Mouse (Mus musculus) hindbrain, postnatal 0 days (tissue): Measurements from ENCODE around the gene Ccdc96. TPM values are rescaled to one million over a fixed set of nuclear protein-coding genes. Genes with fewer than 3 reads are reported as not detected.

Source experiments
- ATAC-seq: fragments of 200-750 bp; cut with Nextera tagmentation; 2 replicates; pipeline ENCODE4 v1.8.0; 2017; ENCODE audit warnings: mild to moderate bottlenecking, moderate TSS enrichment, moderate library complexity
- DNase-seq: peaks from one replicate; pipeline ENCODE4 v3.0.0-alpha.2; 2015; ENCODE audit warnings: low spot score
- H3K27ac ChIP-seq: fragments of 300-500 bp; sonication (generic); 2 replicates; pipeline ENCODE4 v1.5.1; 2014; ENCODE audit warnings: mild to moderate bottlenecking
- H3K27me3 ChIP-seq: fragments of 300-500 bp; sonication (generic); 2 replicates; pipeline ENCODE4 v1.6.1; 2014; ENCODE audit warnings: low read length, mixed read lengths; ENCODE audit not compliant: insufficient read depth
- H3K36me3 ChIP-seq: fragments of 300-500 bp; sonication (generic); 2 replicates; pipeline ENCODE4 v1.6.1; 2014; ENCODE audit warnings: low read length, mixed read lengths; ENCODE audit not compliant: insufficient read depth
- H3K4me1 ChIP-seq: fragments of 300-500 bp; sonication (generic); 2 replicates; pipeline ENCODE4 v1.6.1; 2014; ENCODE audit warnings: antibody characterized with exemption, low read length, mixed read lengths; ENCODE audit not compliant: insufficient read depth
- H3K4me2 ChIP-seq: fragments of 300-500 bp; sonication (generic); 2 replicates; pipeline ENCODE4 v1.6.1; 2014; ENCODE audit warnings: low read depth, mild to moderate bottlenecking, low read length, moderate library complexity, mixed read lengths
- H3K4me3 ChIP-seq: fragments of 300-500 bp; sonication (generic); 2 replicates; pipeline ENCODE4 v1.5.1; 2014; ENCODE audit warnings: low read length
- H3K9ac ChIP-seq: fragments of 300-500 bp; sonication (generic); replicated peaks from 2 replicates; pipeline ENCODE4 v1.6.1; 2014; ENCODE audit warnings: mild to moderate bottlenecking, low read length, moderate library complexity, mixed read lengths
- H3K9me3 ChIP-seq: fragments of 300-500 bp; sonication (generic); 2 replicates; pipeline ENCODE4 v1.6.1; 2016; ENCODE audit warnings: low read length, mixed read lengths
- CTCF ChIP-seq: IDR thresholded peaks from 2 replicates; pipeline ENCODE4 v1.5.1; 2016; ENCODE audit warnings: antibody characterized with exemption, control low read depth, low read depth
- WGBS: fragments of 180-500 bp; shearing (Covaris S2); extraction: QIAGEN DNeasy Blood & Tissue Kit; methylation state at CpG from one replicate; pipeline ENCODE4 v1.1.7; 2014; 5-methylcytosine and 5-hydroxymethylcytosine counted together
- polyA plus RNA-seq: library from polyadenylated mRNA; unstranded; fragments of >200 nt; fragmentation: Nextera tagmentation; extraction: Ambion mirVana; gene quantifications from 2 replicates; pipeline ENCODE4 v1.2.1, GENCODE M21; 2015
- total RNA-seq: library from RNA; depleted of rRNA; stranded (reverse); fragments of >200 nt; gene quantifications from 2 replicates; pipeline ENCODE4 v1.2.3, GENCODE M21; 2014

Ccdc96 gene
- total and polyA plus RNA-seq, 2 experiments from 2014 or later: 0.63 to 2.1 TPM

GRCm38 (mm10) chr5:36481114-36481513 is 3.3 kb upstream of the Ccdc96 start:
- peak; percentile 53 for TF ChIP-seq CTCF
- H3K27me3 ChIP-seq: no peaks in the 10 kb centered on the region
- H3K36me3 ChIP-seq: no peaks in the 10 kb centered on the region; the same call in 1 of the 2 replicates
- no peak overlapping the region for H3K27ac ChIP-seq
- DNase-seq (peak; percentile 19), ATAC-seq (no peak)
- no peak overlapping the region for H3K9ac ChIP-seq
- H3K4me1 ChIP-seq: peaks cover 21% of the 10 kb centered on the region
- H3K4me3 ChIP-seq: no peak overlapping the region
- no peaks in the 10 kb centered on the region for H3K9me3 ChIP-seq
- 80% methylated on average over 1 of the region's 1 CpGs for WGBS
- no peak overlapping the region for H3K4me2 ChIP-seq

DNA sequence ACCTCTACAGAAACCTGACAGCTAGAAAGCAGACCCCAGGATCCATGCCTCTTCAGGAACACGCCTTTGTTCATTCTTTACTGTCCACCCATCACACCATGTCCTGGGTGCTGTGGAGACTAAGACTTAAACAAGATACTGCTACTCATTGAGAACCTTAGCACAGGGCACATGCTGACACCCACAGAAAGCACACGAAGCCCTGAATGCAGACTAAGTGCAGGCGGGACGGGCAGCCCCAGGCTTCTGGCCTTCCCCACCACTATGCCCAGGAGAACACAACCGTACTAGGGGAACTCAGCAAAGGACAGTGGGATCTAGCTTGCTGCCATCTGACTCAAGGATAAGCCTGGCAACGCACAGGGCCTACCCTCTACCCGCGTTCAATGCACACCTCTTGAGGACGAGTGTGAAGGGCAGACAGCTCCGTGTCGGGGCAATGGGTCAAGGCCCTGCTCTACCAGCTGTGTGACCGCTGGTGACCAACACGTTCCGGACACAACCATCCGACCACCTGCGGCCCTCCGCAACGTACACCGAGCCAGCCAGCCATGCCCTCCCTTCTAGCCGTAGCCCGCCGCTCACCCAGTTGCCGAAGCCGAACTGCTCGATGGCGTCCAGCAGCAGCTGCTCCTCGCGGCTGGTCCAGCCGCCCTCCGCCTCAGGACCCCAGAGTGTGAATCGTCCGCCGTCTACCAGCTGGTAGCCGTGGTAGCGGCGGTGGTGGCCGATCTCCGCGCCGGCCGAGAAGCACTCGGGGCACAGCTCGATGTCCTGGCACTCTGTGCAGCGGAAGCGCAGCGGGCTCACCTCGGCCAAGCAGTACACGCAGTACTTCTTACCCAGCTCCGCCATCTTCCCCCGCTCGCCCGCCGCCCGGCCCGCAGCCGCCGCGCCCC is 936 bp upstream of the Ccdc96 start:
- ATAC-seq (peak; percentile 60), DNase-seq (no peak)
- Histone ChIP-seq H3K4me3 (peak overlapping the region; percentile 93), H3K27ac (peak overlapping the region; percentile 88), H3K9ac (peak overlapping the region; percentile 94), H3K4me1 (peaks cover 21% of the 10 kb centered on the region), H3K36me3 (no peaks in the 10 kb centered on the region), H3K9me3 (no peaks in the 10 kb centered on the region), H3K4me2 (peak overlapping the region; percentile 90), H3K27me3 (no peaks in the 10 kb centered on the region)
- TF ChIP-seq CTCF: no peak
- 1% methylated on average over 58 of the region's 58 CpGs for WGBS

DNA sequence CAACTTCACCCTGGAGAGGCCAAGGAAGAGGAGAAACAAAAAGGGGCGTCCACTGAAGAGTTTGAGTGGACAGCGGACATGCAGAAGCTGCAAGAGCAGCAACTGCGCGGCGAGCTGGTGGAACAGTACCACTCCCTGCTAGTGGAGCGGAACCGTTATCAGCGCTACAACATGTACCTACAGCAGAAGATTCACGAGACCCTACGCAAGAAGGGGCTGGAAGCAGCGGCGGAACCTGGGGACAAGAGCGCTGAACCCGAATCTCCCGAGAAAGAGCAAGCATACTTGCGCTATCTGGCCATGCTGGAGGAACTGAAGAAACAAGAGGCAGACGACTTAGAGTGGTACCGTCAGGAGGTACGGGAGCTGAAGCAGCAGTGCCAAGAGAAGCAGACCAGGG is 918 bp downstream of the Ccdc96 start:
- 50% methylated on average over 19 of the region's 19 CpGs for WGBS
- ATAC-seq (no peak), DNase-seq (no peak)
- Histone ChIP-seq H3K9me3 (no peaks in the 10 kb centered on the region), H3K9ac (peak overlapping the region; percentile 63), H3K4me1 (peaks cover 21% of the 10 kb centered on the region), H3K36me3 (no peaks in the 10 kb centered on the region), H3K27me3 (no peaks in the 10 kb centered on the region), H3K4me3 (peak overlapping the region; percentile 93), H3K27ac (no peak overlapping the region), H3K4me2 (peak overlapping the region; percentile 97)
- TF ChIP-seq CTCF: no peak

- WGBS: 53% methylated on average over 2 of the region's 2 CpGs
- no peak overlapping the region for H3K27ac ChIP-seq
Observed at GRCm38 (mm10) chr5:36489225-36489624, 4.8 kb downstream of the Ccdc96 start.

GRCm38 (mm10) chr5:36493919-36494318 is 9.5 kb downstream of the Ccdc96 start:
- Histone ChIP-seq H3K9ac (no peak overlapping the region), H3K4me1 (no peaks in the 10 kb centered on the region), H3K27me3 (no peaks in the 10 kb centered on the region), H3K9me3 (no peaks in the 10 kb centered on the region), H3K27ac (no peak overlapping the region), H3K4me2 (no peak overlapping the region), H3K36me3 (peaks cover 63% of the 10 kb centered on the region), H3K4me3 (no peak overlapping the region)
- 90% methylated on average over 6 of the region's 6 CpGs for WGBS
- no peak for TF ChIP-seq CTCF
- DNase-seq: no peak
- ATAC-seq: no peak

More at GRCm38 (mm10) chr5:36489225-36489624, 4.8 kb downstream of the Ccdc96 start:
- Histone ChIP-seq H3K4me3 (no peak overlapping the region), H3K4me1 (peaks cover 7% of the 10 kb centered on the region; the same call in 1 of the 2 replicates), H3K9ac (no peak overlapping the region), H3K27me3 (no peaks in the 10 kb centered on the region), H3K9me3 (no peaks in the 10 kb centered on the region), H3K4me2 (no peak overlapping the region), H3K36me3 (peaks cover 34% of the 10 kb centered on the region)
- TF ChIP-seq CTCF: peak; percentile 75
- ATAC-seq: no peak
- peak; percentile 60 for DNase-seq

DNA sequence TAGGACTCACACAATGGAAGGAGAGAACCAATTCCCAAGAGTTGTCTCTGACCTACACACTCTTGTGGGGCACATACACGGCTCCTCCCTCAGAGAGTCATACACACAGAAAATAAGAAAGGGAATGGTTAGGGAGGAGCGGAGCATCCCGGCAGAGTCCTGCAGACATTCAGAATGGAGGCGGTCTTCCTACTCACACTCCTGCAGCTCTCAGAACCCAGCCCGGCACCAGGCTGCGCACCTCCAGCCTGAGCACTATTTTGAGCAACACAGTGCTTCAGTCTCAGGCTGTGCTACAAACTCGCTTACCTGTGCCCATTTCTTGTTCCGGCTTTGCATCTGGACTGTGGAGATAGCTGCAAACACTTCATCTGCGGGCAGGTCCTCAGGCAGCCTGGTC is 10.3 kb downstream of the Ccdc96 start:
- no peak overlapping the region for H3K9ac ChIP-seq
- H3K27me3 ChIP-seq: no peaks in the 10 kb centered on the region
- H3K4me2 ChIP-seq: no peak overlapping the region
- H3K9me3 ChIP-seq: no peaks in the 10 kb centered on the region
- DNase-seq (no peak), ATAC-seq (no peak)
- 97% methylated on average over 9 of the region's 9 CpGs for WGBS
- peaks cover 66% of the 10 kb centered on the region for H3K36me3 ChIP-seq
- H3K27ac ChIP-seq: no peak overlapping the region
- no peak for TF ChIP-seq CTCF
- H3K4me1 ChIP-seq: no peaks in the 10 kb centered on the region
- no peak overlapping the region for H3K4me3 ChIP-seq

- no peaks in the 10 kb centered on the region for H3K9me3 ChIP-seq
- no peak overlapping the region for H3K4me2 ChIP-seq
- TF ChIP-seq CTCF: no peak
- DNase-seq: no peak
- no peaks in the 10 kb centered on the region for H3K4me1 ChIP-seq
- WGBS: 84% methylated on average over 7 of the region's 7 CpGs
- H3K27ac ChIP-seq: no peak overlapping the region
- H3K4me3 ChIP-seq: no peak overlapping the region
- H3K9ac ChIP-seq: no peak overlapping the region
- peaks cover 80% of the 10 kb centered on the region for H3K36me3 ChIP-seq
- H3K27me3 ChIP-seq: no peaks in the 10 kb centered on the region
- no peak for ATAC-seq
Observed at GRCm38 (mm10) chr5:36505235-36505634, 20.8 kb downstream of the Ccdc96 start.
